Mouse (Mus musculus) embryo, embryonic 9.5 days (tissue): Measurements from ENCODE around the gene Stat5a.

Source experiments
- DNase-seq: peaks from one replicate; pipeline ENCODE4 v3.0.0-alpha.2; 2017; ENCODE audit errors: extremely low spot score

The Stat5a gene

GRCm38 (mm10) chr11:100858935-100859578, at the start of gene Stat5a:
Gene Stat5a, plus strand, starts transcription at chr11:100859351.
- no peak for DNase-seq

- no peak for DNase-seq
Observed at GRCm38 (mm10) chr11:100810516-100810915, 48.6 kb upstream of the Stat5a start.

- no peak for DNase-seq
Observed at GRCm38 (mm10) chr11:100811132-100811531, 48.0 kb upstream of the Stat5a start.

DNA sequence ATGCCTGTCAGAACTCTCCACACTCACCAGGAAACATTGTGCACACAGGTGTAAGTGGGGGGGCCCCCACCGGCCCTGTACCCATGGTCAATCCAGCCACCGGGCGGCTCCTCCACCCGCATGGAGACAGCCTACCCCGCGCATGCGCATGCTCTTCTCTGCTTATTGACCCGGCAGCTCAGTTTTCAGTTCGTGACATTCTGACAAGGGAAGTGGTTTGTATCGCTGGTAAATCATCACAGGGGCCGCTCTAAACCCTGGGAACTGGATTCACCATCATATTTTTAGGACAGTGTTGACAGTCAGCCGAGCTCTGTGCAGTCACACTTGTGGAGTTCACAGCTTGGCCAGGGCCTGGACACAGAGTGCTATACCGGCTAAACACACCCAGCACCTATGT, 44.7 kb upstream of the Stat5a start:
- no peak for DNase-seq

DNA sequence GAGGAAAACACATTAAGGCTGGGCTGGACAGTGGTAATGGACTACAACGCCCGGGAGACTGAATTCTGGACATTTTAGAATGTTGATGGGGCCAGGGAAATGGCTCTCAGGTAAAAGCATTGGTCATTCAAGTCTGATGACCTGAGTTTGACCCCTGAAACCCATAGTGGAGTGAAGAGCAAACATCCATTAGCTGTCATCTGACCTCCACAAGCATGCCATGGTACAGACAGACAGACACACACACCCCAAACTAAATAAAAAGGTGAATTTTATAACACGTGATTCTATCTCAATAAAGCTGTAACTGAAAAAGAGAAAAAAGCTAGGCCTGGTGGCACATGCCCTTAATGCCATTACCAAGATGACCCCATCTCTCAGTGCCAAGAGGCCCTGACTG, 42.8 kb upstream of the Stat5a start:
- no peak for DNase-seq

DNA sequence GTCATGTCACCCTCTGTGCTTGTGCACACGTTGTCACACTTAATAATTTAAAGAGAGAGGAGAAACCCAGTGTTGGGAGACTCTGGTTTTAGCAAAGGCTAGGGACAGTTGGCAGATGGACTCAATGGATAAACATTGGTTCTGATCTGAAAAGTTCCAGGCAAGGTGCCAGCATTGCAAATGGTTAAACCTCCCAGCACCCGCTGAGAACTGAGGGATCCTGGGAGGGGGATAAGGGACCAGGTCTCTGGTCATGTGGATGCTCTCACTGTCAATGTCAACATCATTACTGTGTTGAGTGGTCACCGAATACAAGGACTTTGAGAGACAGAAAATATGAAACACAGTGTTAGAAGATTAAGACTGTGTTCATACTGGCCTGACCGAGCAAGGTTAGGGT, 42.4 kb upstream of the Stat5a start:
- no peak for DNase-seq

DNA sequence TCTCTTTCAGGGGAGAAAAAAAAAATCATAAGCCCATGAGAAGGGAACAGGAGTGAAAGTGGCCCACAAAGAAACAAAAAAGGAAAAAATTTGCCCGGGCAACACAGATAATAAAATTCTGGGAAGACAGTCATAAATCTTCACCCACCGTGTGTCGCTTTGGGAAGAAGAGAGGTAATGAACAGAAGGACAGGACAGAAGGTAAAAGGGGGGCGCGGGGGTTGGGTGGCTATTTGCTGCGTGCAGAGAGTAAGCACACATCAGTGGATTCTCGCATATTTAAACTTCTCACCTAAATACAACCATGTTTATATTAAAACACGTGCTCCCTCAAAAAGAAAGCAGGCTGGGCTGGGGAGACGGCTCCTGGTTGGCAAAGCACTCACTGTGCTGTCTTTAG, 41.8 kb upstream of the Stat5a start:
- no peak for DNase-seq

DNA sequence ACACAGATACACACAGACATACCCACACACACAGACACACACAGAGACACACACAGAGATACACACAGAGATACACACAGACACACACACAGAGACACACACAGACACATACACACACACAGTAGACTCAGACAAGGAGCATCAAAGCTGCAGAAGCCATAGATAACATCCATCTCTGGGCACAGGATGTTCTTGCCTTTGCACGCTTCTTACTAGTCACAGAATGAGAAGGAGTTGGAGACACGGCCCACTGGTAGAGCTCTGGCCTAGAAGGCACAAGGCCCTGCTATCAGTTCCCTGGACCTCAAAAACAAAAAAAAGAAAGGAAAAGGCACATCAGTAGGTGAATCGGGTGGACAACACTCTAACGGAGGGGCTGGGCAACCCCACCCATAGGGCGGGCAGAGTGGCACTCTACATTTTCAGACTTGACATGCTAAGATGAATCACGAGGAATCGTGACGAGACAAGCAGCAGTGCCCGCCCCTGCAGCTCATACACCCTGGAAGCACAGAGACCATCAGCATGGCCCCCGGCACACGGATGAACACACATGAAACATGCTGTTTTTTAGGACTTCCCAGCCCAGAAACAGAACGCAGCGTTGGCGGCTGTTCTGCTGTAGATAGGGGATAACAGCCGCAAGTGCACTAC, 40.7 kb upstream of the Stat5a start:
- no peak for DNase-seq

GRCm38 (mm10) chr11:100819048-100819447, 40.1 kb upstream of the Stat5a start:
- DNase-seq, result no peak

DNA sequence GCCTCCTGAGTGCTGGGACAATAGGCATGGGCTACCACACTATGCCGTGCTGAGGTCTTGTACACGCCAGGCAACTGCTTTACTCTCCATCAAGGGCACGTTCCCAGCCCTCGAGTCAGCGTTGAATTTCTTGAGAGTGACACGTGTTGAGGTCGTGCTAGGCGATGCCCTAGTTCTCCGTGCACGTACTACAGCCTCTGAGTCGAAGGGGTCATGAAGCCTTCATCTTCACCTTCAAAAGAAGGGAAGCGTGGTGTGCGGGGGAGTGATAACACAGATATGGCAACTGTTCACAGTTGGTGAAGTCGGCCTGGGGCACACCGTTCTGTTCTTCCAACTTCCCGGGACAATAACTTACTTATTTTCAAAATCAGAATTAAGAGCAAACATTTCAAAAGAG, 39.5 kb upstream of the Stat5a start:
- no peak for DNase-seq

DNA sequence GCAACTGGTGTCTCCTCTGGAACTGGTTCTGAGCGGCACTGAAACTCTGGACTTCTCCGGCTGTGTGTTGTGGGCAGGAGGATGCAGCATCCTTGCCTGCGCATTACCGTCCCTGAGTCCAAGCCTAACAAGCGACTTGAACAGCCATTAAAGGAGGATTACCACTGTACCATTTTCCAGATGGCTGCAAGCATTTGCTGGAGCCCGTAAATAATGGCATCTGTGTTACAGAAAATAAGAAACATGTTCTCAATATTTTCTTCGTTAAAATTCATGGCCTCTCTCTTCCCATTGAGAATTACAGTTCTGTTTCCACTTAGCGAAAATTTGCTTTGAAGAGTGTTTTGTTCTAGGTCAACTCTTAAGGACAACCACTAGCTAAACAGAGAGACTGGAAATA, 39.1 kb upstream of the Stat5a start:
- DNase-seq, result no peak

DNA sequence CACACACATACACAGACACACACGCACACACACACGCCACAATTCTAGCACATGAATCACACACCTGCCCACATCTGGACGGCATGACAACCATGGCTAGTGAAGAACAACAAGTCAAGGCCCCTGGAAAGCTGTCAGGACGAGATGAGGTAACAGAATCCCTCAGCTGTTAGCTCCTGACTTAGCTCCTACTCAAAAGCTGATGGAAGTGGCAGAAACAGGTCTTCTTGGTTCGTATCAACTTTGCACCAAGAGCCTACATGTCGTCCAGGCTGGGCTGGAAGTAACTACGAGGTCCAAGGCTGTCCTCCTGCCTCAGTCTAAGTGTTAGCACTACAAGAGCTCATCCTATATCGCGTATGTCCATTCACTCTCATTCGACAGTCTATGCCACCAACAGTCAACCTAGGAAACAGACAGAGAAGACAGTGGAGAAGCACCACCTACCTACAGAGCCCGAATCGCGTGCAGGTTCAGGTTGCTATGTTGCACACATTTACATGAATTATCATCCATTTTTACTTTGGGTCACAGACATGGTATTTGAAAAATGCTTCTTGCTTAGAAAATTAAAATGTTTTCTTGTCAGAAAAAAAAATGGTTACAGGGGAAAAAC, 37.4 kb upstream of the Stat5a start:
- DNase-seq, result no peak

GRCm38 (mm10) chr11:100822365-100822764, 36.8 kb upstream of the Stat5a start:
- no peak for DNase-seq

- no peak for DNase-seq
Observed at GRCm38 (mm10) chr11:100823543-100824313, 35.4 kb upstream of the Stat5a start.

DNA sequence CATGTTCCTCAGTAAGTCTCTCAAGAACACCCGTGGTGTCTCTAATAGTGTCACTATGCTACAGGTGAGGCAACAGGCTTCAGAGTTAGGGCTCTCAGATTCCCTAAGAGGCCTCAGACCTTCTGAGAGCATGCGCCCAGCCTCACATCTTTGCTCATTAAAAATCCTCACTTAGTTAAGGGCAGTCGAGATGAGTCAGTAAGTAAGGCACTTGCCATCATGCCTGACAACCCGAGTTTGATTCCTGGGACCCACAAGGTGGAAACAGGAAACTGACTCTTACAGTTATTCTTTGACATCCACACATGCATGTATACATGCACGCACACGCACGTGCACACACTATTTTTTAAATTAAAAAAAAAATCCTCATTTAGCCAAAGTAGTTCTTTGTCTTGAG, 34.7 kb upstream of the Stat5a start:
- DNase-seq, result no peak

GRCm38 (mm10) chr11:100825451-100825850, 33.7 kb upstream of the Stat5a start:
- no peak for DNase-seq

- DNase-seq, result no peak
Observed at GRCm38 (mm10) chr11:100826161-100826866, 32.8 kb upstream of the Stat5a start.

GRCm38 (mm10) chr11:100828676-100829151, 30.4 kb upstream of the Stat5a start:
- no peak for DNase-seq

- DNase-seq, result no peak
Observed at GRCm38 (mm10) chr11:100829691-100830090, 29.5 kb upstream of the Stat5a start.

- DNase-seq, result no peak
Observed at GRCm38 (mm10) chr11:100831396-100831795, 27.8 kb upstream of the Stat5a start.

DNA sequence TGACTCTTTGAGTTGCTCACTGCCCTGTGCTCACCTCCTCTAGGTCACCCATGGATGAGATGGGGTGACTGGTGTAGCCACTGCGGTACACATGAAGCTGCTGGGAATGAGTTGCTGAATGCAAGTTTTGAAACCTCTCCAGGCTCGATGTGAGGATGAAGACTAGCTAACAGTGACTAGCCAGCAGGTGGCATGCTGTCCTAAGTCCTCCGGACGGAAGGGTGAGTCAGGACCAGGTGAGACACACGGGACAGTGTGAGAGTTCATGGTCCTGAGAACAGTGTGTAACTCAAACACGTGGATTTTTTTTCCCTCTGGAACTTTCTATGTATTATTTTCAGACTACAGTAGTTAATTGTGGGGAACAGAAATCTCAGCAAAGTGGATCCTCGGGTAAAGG, 25.7 kb upstream of the Stat5a start:
- no peak for DNase-seq
